Mouse (Mus musculus): ENCODE measurements around the gene Dock6. TPM values are rescaled to one million over a fixed set of nuclear protein-coding genes. Genes with fewer than 3 reads are reported as not detected.
"Not testable (repeated sequence)": the region's sequence is repeated elsewhere in the genome, so short reads cannot be mapped to it uniquely, and the experiment has no call there.

Dock6 gene
- total RNA-seq, 2 experiments from 2014 or later, result 9.4 to 10.5 TPM

DNA sequence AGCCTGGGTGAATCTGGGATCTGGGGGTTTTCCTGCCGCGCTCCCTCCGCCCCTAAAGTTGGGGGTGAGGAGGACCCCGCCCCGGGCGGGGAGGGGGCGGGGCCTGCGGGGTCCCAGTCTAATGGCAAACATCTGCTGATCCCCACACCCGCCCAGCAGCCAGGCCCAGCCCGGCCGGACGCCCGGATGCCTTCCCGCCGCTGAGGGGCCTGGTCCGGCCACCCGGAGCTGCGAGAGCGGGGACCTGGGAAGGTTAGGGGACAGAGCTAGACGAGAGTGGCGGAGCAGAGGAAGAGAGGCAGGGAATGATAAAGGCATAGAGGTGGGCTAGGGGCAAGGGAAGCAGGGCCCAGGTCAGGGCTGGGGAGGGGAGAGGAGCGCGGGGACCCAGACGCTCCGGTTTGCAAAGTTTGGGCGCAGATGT, 54.5 kb downstream of the Dock6 start:
- intact Hi-C loops (cut with DNase I), result no loop called here
- peak; percentile 89 for DNase-seq
- peak overlapping the region; percentile 96 for H3K27ac ChIP-seq
- TF ChIP-seq CTCF (IDR thresholded peaks at IDR 0.05), result no peak
- H3K4me3 ChIP-seq, result peak overlapping the region; percentile 90

DNA sequence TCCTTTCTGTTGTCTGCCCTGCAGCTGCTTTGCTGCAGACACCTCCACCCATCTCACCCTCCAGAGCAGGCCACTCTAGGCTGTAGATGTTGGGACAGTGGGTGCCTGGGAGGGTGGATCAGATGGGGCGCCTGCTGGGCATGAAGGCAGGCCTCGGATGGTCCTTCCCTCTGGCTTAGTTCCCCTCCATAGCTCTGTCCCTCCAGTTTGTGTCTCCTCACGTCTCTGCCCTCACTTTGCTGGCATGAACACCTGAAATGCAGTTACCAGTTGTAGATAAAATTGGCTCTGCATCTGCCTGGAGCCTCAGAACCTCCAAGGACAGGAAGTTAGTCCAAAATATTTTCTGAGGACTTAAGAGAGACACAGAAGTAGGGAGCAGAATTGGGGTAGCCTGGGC, 55.5 kb downstream of the Dock6 start:
- DNase-seq, result no peak
- H3K27ac ChIP-seq, result peak overlapping the region; percentile 96

DNA sequence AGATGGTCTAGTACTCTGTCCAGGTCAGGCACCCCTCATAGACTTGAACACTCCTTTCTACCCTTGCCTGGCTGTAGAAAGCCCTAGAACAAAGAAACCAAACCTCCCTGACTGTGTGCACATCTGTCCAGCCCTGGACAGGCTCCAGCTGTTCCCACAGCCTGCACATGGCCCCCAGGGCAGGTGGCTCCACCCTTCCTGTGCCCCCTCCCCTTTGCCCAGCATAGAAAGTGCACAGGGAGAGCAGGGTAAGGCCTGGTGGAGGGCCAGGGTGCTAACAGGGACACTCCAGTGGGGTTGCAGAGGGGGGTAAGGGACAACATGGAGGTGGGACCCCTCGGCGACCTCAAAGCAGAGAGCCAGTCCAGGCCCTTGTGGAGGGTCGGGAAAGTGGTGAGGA, 56.2 kb downstream of the Dock6 start:
- Histone ChIP-seq H3K4me3 (peak overlapping the region; percentile 90), H3K27ac (peak overlapping the region; percentile 96)
- peak; percentile 44 for DNase-seq
- intact Hi-C loops (cut with DNase I), result no loop called here
- no peak for TF ChIP-seq CTCF (IDR thresholded peaks at IDR 0.05)

More for the DNA sequence above, 55.5 kb downstream of the Dock6 start:
- no peak for TF ChIP-seq CTCF (IDR thresholded peaks at IDR 0.05)
- intact Hi-C loops (cut with DNase I), result no loop called here
- H3K4me3 ChIP-seq, result peak overlapping the region; percentile 90

DNA sequence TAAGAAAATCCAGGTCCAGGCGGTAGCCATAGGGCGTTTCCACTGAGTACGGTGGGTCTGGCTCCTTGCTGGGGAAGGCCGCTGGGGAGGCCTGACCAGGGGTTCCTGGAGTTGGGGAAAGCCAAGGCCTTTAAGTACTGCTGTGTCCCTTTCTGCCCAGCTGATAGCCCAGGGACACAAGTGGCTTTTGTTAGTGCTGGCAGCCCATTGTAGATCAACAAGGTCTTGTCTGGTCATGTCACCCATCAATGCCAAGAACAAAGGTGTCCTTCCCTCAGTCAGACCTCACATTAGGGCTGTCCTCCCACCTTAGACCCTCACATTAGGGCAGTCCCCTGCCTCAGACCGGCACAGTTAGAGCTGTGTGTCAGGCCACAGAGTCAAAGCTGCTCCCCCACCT, 56.9 kb downstream of the Dock6 start:
- DNase-seq, result no peak
- Histone ChIP-seq H3K4me3 (peak overlapping the region; percentile 90), H3K27ac (peak overlapping the region; percentile 96)
- TF ChIP-seq CTCF (IDR thresholded peaks at IDR 0.05), result no peak
- intact Hi-C loops (cut with DNase I), result no loop called here

DNA sequence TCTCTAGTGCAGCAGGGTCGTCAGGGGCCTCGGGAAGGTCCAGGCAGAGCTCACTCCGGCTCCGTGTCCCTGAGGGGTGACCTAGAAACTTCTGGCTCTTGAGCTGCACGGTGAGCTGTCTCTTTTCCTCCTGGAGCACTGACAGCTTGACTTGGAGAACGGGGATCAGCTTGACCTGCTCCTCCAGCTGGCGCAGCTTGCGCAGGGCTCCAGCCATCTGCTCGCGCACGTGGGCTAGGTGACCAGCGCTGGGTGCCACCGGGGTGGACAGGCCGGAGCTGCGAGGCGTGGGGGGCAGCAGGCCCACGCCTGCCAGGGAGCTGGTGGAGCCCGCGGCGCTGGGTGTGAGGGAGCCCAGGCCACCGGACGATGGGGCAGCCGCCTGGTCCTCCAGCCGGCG, 57.5 kb downstream of the Dock6 start:
- H3K27ac ChIP-seq, result peak overlapping the region; percentile 96
- intact Hi-C loops (cut with DNase I), result no loop called here
- H3K4me3 ChIP-seq, result peak overlapping the region; percentile 90
- no peak for TF ChIP-seq CTCF (IDR thresholded peaks at IDR 0.05)
- peak; percentile 62 for DNase-seq

DNA sequence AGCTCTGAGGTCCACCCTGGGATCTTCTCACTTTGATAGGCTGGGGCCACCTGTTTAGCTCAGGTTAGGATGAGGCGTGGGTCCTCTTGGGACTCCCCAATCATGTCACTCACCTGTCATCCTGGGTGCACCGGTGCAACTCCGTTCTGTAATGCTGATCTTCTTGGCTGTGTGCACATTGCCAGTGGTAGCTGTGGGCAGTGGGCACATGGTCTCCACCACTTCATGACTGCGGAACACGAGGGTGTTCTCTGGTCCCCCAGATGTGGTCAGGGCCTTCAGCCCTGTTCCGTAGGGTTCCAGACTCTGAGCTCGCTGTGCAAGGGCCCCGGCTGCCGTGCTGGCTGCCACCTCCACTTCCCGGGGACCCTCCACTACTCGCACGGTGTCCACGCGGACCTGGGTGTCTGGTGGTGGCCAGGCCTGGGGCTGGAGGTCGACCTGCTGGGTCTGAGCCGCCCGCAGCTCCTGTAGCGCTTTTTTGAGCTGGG, 58.0 kb downstream of the Dock6 start:
- no peak for TF ChIP-seq CTCF (IDR thresholded peaks at IDR 0.05)
- H3K27ac ChIP-seq, result peak overlapping the region; percentile 96
- H3K4me3 ChIP-seq, result peak overlapping the region; percentile 42
- intact Hi-C loops (cut with DNase I), result no loop called here
- DNase-seq, result no peak

DNA sequence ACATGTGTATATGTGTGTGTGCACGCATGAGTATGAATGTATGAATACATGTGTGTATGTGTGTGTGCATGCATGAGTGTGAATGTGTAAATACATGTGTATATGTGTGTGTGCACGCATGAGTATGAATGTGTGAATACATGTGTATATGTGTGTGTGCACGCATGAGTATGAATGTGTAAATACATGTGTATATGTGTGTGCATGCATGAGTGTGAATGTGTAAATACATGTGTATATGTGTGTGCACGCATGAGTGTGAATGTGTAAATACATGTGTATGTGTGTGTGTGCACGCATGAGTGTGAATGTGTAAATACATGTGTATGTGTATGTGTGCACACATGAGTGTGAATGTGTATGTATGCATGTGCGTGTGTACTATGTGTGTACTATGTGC, 58.9 kb downstream of the Dock6 start:
- intact Hi-C loops (cut with DNase I); DNase-seq; H3K4me3 ChIP-seq; H3K27ac ChIP-seq: not testable (repeated sequence)

DNA sequence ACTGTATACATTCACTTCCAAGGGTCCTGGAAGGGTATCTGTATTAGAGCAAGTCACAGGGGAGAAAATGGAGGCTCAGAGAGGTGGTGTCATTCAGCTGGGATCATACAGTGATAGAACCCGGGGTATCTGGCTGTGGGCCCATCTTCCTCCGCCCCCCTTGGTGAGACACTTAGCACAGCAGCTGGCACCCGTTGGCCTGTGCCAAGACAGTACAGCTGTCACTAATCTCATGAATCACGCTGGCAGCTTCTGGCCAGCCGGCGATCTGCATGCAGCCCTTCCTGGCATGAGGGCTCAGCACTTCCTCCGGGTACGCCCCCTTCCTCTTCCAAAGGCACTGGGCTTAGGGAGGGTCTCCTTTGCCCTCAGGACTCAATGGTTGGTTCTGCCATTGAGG, 59.8 kb downstream of the Dock6 start:
- no peak for TF ChIP-seq CTCF (IDR thresholded peaks at IDR 0.05)
- Histone ChIP-seq H3K4me3 (peak overlapping the region; percentile 48), H3K27ac (peak overlapping the region; percentile 79)
- DNase-seq, result peak; percentile 86
- intact Hi-C loops (cut with DNase I), result no loop called here

DNA sequence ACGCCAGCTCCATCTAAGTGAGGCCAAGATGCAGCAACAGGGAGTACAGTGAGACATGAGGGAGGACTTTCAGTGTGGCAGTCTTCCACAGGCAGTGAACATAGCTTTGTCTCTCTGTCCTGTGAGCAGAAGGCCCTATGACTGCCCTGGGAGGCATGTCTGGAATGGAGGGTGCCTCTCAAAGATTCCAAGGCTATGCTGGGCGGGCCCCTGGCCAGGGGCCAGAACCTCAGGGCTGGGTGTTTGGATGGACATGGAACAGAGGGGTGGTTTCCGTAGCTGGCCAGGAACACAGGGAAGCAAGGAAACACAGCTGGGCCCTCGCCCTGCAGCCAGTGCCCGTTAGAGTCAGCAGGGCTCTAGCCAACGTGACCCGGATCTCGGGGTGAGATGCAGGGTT, 60.6 kb downstream of the Dock6 start:
- no peak for TF ChIP-seq CTCF (IDR thresholded peaks at IDR 0.05)
- peak overlapping the region; percentile 79 for H3K27ac ChIP-seq
- peak overlapping the region; percentile 48 for H3K4me3 ChIP-seq
- intact Hi-C loops (cut with DNase I), result no loop called here
- DNase-seq, result peak; percentile 82

DNA sequence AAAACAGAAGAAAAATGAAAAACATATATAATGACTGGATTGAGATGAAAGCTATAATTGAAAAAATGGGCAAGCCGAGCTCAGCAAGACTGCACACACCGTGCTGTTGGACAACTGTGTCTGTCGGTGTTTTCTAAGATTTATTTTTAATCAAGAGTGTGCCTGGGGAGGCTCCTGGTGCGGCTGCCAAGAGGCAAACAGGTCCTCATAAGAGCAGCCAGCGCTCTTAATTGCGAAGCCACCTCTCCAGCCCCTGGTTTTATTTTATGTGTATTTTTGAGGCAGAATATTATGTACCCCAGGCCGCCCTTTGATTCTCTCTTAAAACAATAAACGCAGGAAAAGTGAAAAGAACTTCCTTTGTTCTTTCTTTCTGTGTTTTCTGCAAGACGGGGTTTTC, 64.2 kb downstream of the Dock6 start:
- TF ChIP-seq CTCF (IDR thresholded peaks at IDR 0.05), result no peak
- intact Hi-C loops (cut with DNase I), result no loop called here
- no peak for DNase-seq
- H3K4me3 ChIP-seq, result no peak overlapping the region; the same call in 1 of the 2 replicates
- H3K27ac ChIP-seq, result peak overlapping the region; percentile 69

DNA sequence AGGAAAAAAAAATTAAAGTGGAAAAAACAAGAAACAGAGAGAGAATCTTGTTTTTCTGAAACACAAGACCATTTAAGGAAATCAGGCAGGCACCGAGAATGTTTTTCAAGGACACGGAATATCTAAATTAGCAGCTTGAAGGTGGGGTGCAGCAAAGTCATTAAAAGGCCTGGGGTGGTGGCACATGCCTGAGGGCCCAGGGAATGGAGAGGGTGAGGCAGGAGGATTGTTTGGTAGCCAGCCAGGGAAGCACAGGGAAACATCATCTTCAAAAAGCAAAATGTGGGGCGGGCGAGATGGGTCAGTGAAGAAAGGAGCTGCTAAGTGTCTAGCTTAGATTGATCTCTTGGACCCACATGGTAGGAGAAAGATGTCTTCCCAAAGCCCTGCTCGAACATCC, 64.8 kb downstream of the Dock6 start:
- Histone ChIP-seq H3K4me3 (no peak overlapping the region), H3K27ac (peak overlapping the region; percentile 69)
- no peak for TF ChIP-seq CTCF (IDR thresholded peaks at IDR 0.05)
- DNase-seq, result no peak
- intact Hi-C loops (cut with DNase I), result loop anchor here (2.0 kb wide), 1 partner anchor 17 kb away; no protein-coding TSS in a partner anchor

DNA sequence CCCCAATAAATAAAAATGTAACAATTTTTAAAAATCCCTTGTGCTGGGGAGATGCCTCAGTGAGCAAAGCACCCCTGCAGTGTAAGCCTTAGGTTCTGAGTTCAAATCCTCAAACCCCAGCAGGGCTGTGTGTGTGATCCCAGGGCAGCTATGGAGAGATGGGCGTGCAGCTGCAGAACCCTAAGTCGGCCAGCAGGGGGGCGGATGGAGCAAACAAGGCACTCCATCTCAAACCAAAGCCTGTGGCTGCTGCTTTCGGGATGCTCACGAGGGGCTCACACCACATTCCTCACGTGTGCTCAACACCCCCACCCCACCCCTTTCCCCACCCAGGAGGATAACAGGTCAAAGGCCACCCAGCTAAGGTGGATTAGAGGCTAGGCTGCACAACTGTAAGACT, 65.5 kb downstream of the Dock6 start:
- H3K4me3 ChIP-seq, result peak overlapping the region; percentile 19; the same call in 1 of the 2 replicates
- intact Hi-C loops (cut with DNase I), result loop anchor here (2.0 kb wide), 1 partner anchor 18 kb away; no protein-coding TSS in a partner anchor
- peak overlapping the region; percentile 69 for H3K27ac ChIP-seq
- DNase-seq, result peak; percentile 73
- peak; percentile 80 for TF ChIP-seq CTCF (IDR thresholded peaks at IDR 0.05)

DNA sequence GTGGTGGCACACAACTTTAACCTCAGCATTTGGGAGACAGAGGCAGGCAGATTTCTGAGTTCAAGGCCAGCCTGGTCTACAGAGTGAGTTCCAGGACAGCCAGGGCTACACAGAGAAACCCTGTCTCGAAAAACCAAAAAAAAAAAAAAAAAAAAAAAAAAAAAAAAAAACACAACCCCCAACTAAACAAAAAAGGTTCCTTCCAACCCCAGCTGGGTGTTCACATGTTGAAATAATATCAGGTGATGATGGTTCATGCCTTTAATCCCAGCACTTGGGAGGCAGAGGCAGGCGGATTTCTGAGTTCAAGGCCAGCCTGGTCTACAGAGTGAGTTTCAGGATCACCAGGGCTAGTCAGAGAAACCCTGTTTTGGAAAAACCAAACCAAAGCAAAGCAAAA, 66.1 kb downstream of the Dock6 start:
- intact Hi-C loops (cut with DNase I), result loop anchor here (2.0 kb wide), 1 partner anchor 18 kb away; no protein-coding TSS in a partner anchor
- H3K4me3 ChIP-seq, DNase-seq, H3K27ac ChIP-seq: not testable (repeated sequence)

Measured in gastrocnemius, adult 2 months (tissue).